Mouse (Mus musculus): ENCODE results near the gene Abcc4. TPM values are rescaled to one million over a fixed set of nuclear protein-coding genes. Genes with fewer than 3 reads are reported as not detected.

The Abcc4 gene
- polyA plus RNA-seq, 1 experiment from 2014 or later = 1.2 TPM

DNA sequence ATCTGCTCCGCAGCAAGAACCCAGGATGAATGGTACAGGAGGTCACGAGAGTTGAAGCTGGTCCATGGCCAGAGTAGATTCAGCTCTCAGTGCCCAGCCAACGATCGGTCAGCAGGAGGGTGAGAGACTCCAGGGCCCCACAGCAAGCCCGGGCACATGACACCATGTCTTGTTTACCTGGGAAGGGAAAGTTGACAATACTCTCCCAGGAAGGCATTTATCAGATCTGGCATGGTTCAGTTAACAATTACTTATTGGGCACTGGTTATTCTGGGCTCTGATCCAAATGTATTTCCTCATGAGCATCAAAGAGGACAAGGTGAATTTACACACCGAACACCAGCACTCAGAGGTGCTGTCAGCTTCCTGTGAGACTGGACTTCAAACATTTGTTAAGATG lies 38.5 kb downstream of the Abcc4 start:
- Histone ChIP-seq H3K9ac (replicated peaks) (no peak overlapping the region), H3K27me3 (ENCODE audit: insufficient read depth, low read length) (0 out of 2 replicates have a peak, but pooled peaks cover 7% of the 10 kb centered on the region), H3K9me3 (ENCODE audit: low read length) (no peaks in the 10 kb centered on the region), H3K27ac (ENCODE audit: low read depth) (no peak overlapping the region), H3K4me1 (ENCODE audit: insufficient read depth) (peaks cover 13% of the 10 kb centered on the region), H3K4me3 (ENCODE audit: low read depth, low read length) (no peak overlapping the region), H3K36me3 (replicated peaks; ENCODE audit: insufficient read depth, low read length) (no peaks in the 10 kb centered on the region), H3K4me2 (ENCODE audit: low read depth, low read length) (no peak overlapping the region)
- 54% methylated on average over 6 of the region's 6 CpGs for WGBS (ENCODE audit: insufficient replicate concordance)
- ATAC-seq = peak; percentile 95
- peak; percentile 64 for TF ChIP-seq EP300 (IDR thresholded peaks at IDR 0.05; ENCODE audit: low read depth)
- TF ChIP-seq CTCF (IDR thresholded peaks at IDR 0.05; ENCODE audit: low read depth) = no peak
- DNase-seq = peak; percentile 71

DNA sequence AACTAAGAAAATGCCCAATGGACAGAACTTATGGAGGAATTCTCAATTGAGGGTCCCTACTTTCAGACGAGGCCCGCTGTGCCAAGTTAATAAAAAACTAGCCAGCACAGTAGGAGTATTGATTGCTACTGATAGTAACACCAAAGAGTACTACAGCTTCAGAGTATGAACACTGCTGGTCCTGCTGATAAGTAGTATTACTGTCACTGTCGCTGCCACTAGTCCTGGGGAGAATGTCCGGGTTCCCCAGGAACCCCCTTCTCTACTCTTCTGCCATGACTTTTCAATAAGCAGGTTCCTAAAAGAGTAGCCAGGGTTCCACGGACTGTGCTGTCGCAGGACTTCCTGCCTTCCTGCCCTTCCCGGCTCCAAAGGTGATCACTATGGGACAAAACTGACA lies 41.4 kb downstream of the Abcc4 start:
- DNase-seq = no peak
- Histone ChIP-seq H3K9me3 (ENCODE audit: low read length) (no peaks in the 10 kb centered on the region), H3K4me2 (ENCODE audit: low read depth, low read length) (no peak overlapping the region), H3K9ac (replicated peaks) (no peak overlapping the region), H3K27ac (ENCODE audit: low read depth) (no peak overlapping the region), H3K36me3 (replicated peaks; ENCODE audit: insufficient read depth, low read length) (no peaks in the 10 kb centered on the region), H3K27me3 (ENCODE audit: insufficient read depth, low read length) (0 out of 2 replicates have a peak, but pooled peaks cover 4% of the 10 kb centered on the region), H3K4me3 (ENCODE audit: low read depth, low read length) (no peak overlapping the region), H3K4me1 (ENCODE audit: insufficient read depth) (peaks cover 13% of the 10 kb centered on the region)
- no peak for ATAC-seq
- TF ChIP-seq EP300 (IDR thresholded peaks at IDR 0.05; ENCODE audit: low read depth) = 0 out of 2 replicates have a peak, but pooled peaks have one; percentile 13
- no peak for TF ChIP-seq CTCF (IDR thresholded peaks at IDR 0.05; ENCODE audit: low read depth)
- 40% methylated on average over 7 of the region's 7 CpGs for WGBS (ENCODE audit: insufficient replicate concordance)

DNA sequence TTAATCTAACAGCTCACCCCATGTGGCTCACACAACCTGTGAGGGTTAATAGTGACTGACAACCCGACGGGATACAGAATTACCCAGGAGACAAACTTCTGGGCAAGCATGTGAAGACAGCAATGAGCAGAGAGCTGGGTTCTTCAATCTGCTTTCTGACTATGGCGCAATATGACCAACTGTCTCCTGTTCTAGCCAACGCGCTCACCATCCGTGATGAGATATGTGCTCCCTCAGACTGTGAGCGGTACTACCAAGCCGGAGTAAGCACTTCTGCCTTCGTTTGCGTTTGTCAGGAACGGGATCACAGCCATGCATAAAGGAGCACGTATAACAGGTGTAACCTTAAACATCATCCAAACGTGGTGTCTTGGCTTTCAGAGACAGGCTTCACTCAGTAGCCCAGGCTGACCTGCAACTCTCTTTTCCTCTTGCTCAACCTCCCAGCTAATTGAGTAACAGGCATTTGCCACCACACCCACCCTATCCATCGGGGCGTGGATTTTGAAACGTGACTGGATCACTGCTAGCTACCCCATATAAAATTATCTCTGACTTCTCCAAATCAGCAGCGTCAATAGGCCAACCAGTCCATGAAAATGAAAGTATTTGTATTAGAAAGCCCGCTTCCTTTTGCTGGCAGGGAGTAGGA lies 43.3 kb downstream of the Abcc4 start:
- DNase-seq (no peak), ATAC-seq (no peak)
- Histone ChIP-seq H3K4me2 (ENCODE audit: low read depth, low read length) (peak overlapping the region; percentile 27), H3K9ac (replicated peaks) (no peak overlapping the region), H3K4me3 (ENCODE audit: low read depth, low read length) (no peak overlapping the region), H3K27ac (ENCODE audit: low read depth) (peak overlapping the region; percentile 45; the same call in 1 of the 2 replicates), H3K9me3 (ENCODE audit: low read length) (no peaks in the 10 kb centered on the region), H3K27me3 (ENCODE audit: insufficient read depth, low read length) (no peaks in the 10 kb centered on the region), H3K36me3 (replicated peaks; ENCODE audit: insufficient read depth, low read length) (no peaks in the 10 kb centered on the region), H3K4me1 (ENCODE audit: insufficient read depth) (peaks cover 16% of the 10 kb centered on the region)
- no peak for TF ChIP-seq CTCF (IDR thresholded peaks at IDR 0.05; ENCODE audit: low read depth)
- TF ChIP-seq EP300 (IDR thresholded peaks at IDR 0.05; ENCODE audit: low read depth) = no peak
- WGBS (ENCODE audit: insufficient replicate concordance) = 61% methylated on average over 18 of the region's 18 CpGs

DNA sequence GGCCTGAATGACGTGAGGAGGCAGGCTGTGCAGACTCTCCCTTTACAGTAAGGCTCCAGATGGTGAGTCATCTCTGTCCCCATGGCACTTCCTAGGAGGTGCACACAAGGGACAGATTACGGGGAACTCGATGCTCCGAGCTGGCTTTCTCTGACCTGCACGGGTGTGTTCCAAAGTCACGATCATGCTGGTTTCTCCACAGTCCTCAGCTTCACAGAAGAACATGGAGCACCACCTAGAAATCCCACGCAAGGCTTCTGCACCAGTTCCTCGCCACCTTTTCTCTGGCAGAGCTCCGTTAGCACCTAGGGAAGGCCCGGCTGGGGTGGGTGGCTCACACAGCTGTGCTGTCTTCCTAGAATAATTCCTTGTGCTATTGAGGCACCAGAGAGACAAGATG lies 43.9 kb downstream of the Abcc4 start:
- 84% methylated on average over 10 of the region's 10 CpGs for whole genome bisulfite sequencing (ENCODE audit: insufficient replicate concordance)
- no peak for DNase-seq
- Histone ChIP-seq H3K4me2 (ENCODE audit: low read depth, low read length) (peak overlapping the region; percentile 27; the same call in 1 of the 2 replicates), H3K4me3 (ENCODE audit: low read depth, low read length) (no peak overlapping the region), H3K36me3 (replicated peaks; ENCODE audit: insufficient read depth, low read length) (no peaks in the 10 kb centered on the region), H3K27me3 (ENCODE audit: insufficient read depth, low read length) (no peaks in the 10 kb centered on the region), H3K9me3 (ENCODE audit: low read length) (no peaks in the 10 kb centered on the region), H3K4me1 (ENCODE audit: insufficient read depth) (peaks cover 18% of the 10 kb centered on the region), H3K27ac (ENCODE audit: low read depth) (peak overlapping the region; percentile 45; the same call in 1 of the 2 replicates), H3K9ac (replicated peaks) (no peak overlapping the region)
- no peak for ATAC-seq
- TF ChIP-seq CTCF (IDR thresholded peaks at IDR 0.05; ENCODE audit: low read depth) = no peak
- TF ChIP-seq EP300 (IDR thresholded peaks at IDR 0.05; ENCODE audit: low read depth) = no peak

DNA sequence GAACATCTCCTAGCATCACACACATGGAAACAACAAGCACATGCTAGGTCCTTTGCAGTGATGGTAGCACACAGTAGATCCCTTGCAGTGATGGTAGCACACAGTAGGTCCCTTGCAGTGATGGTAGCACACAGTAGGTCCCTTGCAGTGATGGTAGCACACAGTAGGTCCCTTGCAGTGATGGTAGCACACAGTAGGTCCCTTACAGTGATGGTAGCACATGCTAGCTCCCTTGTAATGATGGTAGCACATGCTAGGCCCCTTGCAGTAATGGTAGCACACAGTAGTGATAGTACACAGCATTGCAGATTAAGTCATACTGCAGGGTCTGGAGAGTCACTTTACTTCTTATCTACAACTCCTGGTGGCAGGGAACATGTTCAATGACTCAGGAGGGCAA lies 46.8 kb downstream of the Abcc4 start:
- ATAC-seq (0 out of 2 replicates have a peak, but pooled peaks have one; percentile 23), DNase-seq (no peak)
- Histone ChIP-seq H3K27me3 (ENCODE audit: insufficient read depth, low read length) (no peaks in the 10 kb centered on the region), H3K9me3 (ENCODE audit: low read length) (no peaks in the 10 kb centered on the region), H3K4me1 (ENCODE audit: insufficient read depth) (peaks cover 9% of the 10 kb centered on the region), H3K4me3 (ENCODE audit: low read depth, low read length) (no peak overlapping the region), H3K27ac (ENCODE audit: low read depth) (no peak overlapping the region), H3K4me2 (ENCODE audit: low read depth, low read length) (no peak overlapping the region), H3K9ac (replicated peaks) (no peak overlapping the region), H3K36me3 (replicated peaks; ENCODE audit: insufficient read depth, low read length) (no peaks in the 10 kb centered on the region)
- TF ChIP-seq CTCF (IDR thresholded peaks at IDR 0.05; ENCODE audit: low read depth) (no peak), EP300 (IDR thresholded peaks at IDR 0.05; ENCODE audit: low read depth) (no peak)

DNA sequence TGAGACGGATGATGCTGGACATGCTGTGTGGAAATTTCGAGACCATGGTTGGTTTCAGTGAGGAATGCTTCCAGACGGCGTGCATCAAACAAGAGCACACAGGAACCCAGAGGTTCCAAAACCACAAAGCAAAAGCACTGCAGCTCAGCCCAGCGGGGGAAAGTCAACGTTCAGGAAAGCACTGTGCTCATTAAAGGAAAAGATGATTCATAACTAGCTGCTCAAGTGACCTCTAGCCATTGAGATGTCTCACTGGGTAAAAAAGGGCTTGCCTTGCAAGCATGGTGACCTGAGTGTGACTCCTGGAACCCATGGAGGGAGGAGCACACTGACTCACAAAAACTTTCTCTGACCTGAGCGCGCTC lies 47.7 kb downstream of the Abcc4 start:
- H3K9me3 ChIP-seq (ENCODE audit: low read length) = no peaks in the 10 kb centered on the region
- ATAC-seq (no peak), DNase-seq (no peak)
- no peak overlapping the region for H3K4me3 ChIP-seq (ENCODE audit: low read depth, low read length)
- no peaks in the 10 kb centered on the region for H3K27me3 ChIP-seq (ENCODE audit: insufficient read depth, low read length)
- no peak overlapping the region for H3K27ac ChIP-seq (ENCODE audit: low read depth)
- no peak overlapping the region for H3K9ac ChIP-seq (replicated peaks)
- no peaks in the 10 kb centered on the region for H3K36me3 ChIP-seq (replicated peaks; ENCODE audit: insufficient read depth, low read length)
- TF ChIP-seq CTCF (IDR thresholded peaks at IDR 0.05; ENCODE audit: low read depth) (no peak), EP300 (IDR thresholded peaks at IDR 0.05; ENCODE audit: low read depth) (no peak)
- peak overlapping the region; percentile 4; the same call in 1 of the 2 replicates for H3K4me2 ChIP-seq (ENCODE audit: low read depth, low read length)
- peaks cover 7% of the 10 kb centered on the region for H3K4me1 ChIP-seq (ENCODE audit: insufficient read depth)
- 55% methylated on average over 8 of the region's 8 CpGs for WGBS (ENCODE audit: insufficient replicate concordance)

All from liver, postnatal 0 days (tissue).